Mouse (Mus musculus) kidney, adult 2 months (tissue): ENCODE measurements around the gene 2210011C24Rik. TPM values are rescaled to one million over a fixed set of nuclear protein-coding genes. Genes with fewer than 3 reads are reported as not detected.

Experiments
- DNase-seq: peaks from one replicate; pipeline ENCODE4 v3.0.0; 2021
- H3K27ac ChIP-seq: fragments of 200-500 bp; 2 replicates; pipeline ENCODE4 v1.5.1; 2012; ENCODE audit warnings: low read depth, low read length, control low read depth, inconsistent platforms; ENCODE audit not compliant: insufficient read depth
- H3K27me3 ChIP-seq: fragments of 200-500 bp; replicated peaks from 2 replicates; pipeline ENCODE4 v1.6.1; 2012; ENCODE audit warnings: mild to moderate bottlenecking, moderate library complexity, low read length, inconsistent platforms; ENCODE audit not compliant: control insufficient read depth, insufficient read depth
- H3K36me3 ChIP-seq: fragments of 200-500 bp; 2 replicates; pipeline ENCODE4 v1.6.1; 2012; ENCODE audit warnings: mild to moderate bottlenecking, moderate library complexity, low read length, inconsistent platforms; ENCODE audit not compliant: control insufficient read depth, insufficient read depth
- H3K4me1 ChIP-seq: fragments of 200-500 bp; 2 replicates; pipeline ENCODE4 v1.6.1; 2011; ENCODE audit warnings: low read length; ENCODE audit not compliant: control insufficient read depth, insufficient read depth
- H3K4me3 ChIP-seq: fragments of 200-500 bp; 2 replicates; pipeline ENCODE4 v1.5.1; 2011; ENCODE audit warnings: mild to moderate bottlenecking, low read depth, low read length, control low read depth; ENCODE audit not compliant: insufficient read depth
- CTCF ChIP-seq: fragments of 200-500 bp; conservative IDR thresholded peaks from 2 replicates; pipeline ENCODE4 v1.5.1; 2011; ENCODE audit warnings: low read depth, mild to moderate bottlenecking, control low read depth, low read length, moderate library complexity, mixed read lengths; ENCODE audit not compliant: insufficient read depth, insufficient read length
- POLR2A ChIP-seq: fragments of 200-500 bp; IDR thresholded peaks from one replicate; pipeline ENCODE4 v1.6.1; 2011; ENCODE audit warnings: low read depth, low read length, control low read depth
- WGBS: fragments of 180-500 bp; shearing (Covaris S2); methylation state at CpG from one replicate; pipeline ENCODE4 v1.1.7; 2018; 5-methylcytosine and 5-hydroxymethylcytosine counted together
- polyA plus RNA-seq: library from polyadenylated mRNA; depleted of rRNA; stranded (reverse); fragments of >200 nt; gene quantifications from 2 replicates; pipeline ENCODE4 v1.2.3, GENCODE M21; 2012

Gene 2210011C24Rik
- polyA plus RNA-seq, 1 experiment = 9.1 TPM

GRCm38 (mm10) chr8:84029272-84029671, 17.3 kb upstream of the 2210011C24Rik start:
- WGBS = 87% methylated on average over 5 of the region's 5 CpGs
- H3K4me3 ChIP-seq = no peak overlapping the region
- peaks cover 1% of the 10 kb centered on the region; the same call in 1 of the 2 replicates for H3K4me1 ChIP-seq
- TF ChIP-seq POLR2A (no peak), CTCF (no peak)
- H3K36me3 ChIP-seq = no peaks in the 10 kb centered on the region
- no peak overlapping the region for H3K27ac ChIP-seq
- H3K27me3 ChIP-seq = no peaks in the 10 kb centered on the region
- DNase-seq = no peak

GRCm38 (mm10) chr8:84027449-84027848, 15.5 kb upstream of the 2210011C24Rik start:
- WGBS = 36% methylated on average over 10 of the region's 10 CpGs
- no peak for DNase-seq
- no peak overlapping the region for H3K27ac ChIP-seq
- no peaks in the 10 kb centered on the region for H3K36me3 ChIP-seq
- no peaks in the 10 kb centered on the region for H3K27me3 ChIP-seq
- H3K4me3 ChIP-seq = no peak overlapping the region
- peaks cover 15% of the 10 kb centered on the region for H3K4me1 ChIP-seq
- TF ChIP-seq CTCF = no peak
- TF ChIP-seq POLR2A = no peak

- DNase-seq = no peak
- no peak for TF ChIP-seq POLR2A
- TF ChIP-seq CTCF = no peak
- 26% methylated on average over 41 of the region's 41 CpGs for WGBS
- Histone ChIP-seq H3K36me3 (no peaks in the 10 kb centered on the region), H3K27ac (no peak overlapping the region), H3K27me3 (no peaks in the 10 kb centered on the region), H3K4me3 (no peak overlapping the region), H3K4me1 (peaks cover 25% of the 10 kb centered on the region)
Measured at GRCm38 (mm10) chr8:84025863-84026262, 13.9 kb upstream of the 2210011C24Rik start.

GRCm38 (mm10) chr8:84024171-84024570, 12.2 kb upstream of the 2210011C24Rik start:
- DNase-seq = peak; percentile 77
- WGBS = 25% methylated on average over 10 of the region's 10 CpGs
- no peaks in the 10 kb centered on the region for H3K36me3 ChIP-seq
- H3K4me3 ChIP-seq = no peak overlapping the region
- H3K4me1 ChIP-seq = peaks cover 31% of the 10 kb centered on the region
- H3K27ac ChIP-seq = peak overlapping the region; percentile 33; the same call in 1 of the 2 replicates
- TF ChIP-seq POLR2A = no peak
- TF ChIP-seq CTCF = peak; percentile 81
- H3K27me3 ChIP-seq = no peaks in the 10 kb centered on the region

GRCm38 (mm10) chr8:84023631-84024030, 11.7 kb upstream of the 2210011C24Rik start:
- DNase-seq = peak; percentile 94
- H3K27ac ChIP-seq = peak overlapping the region; percentile 33
- TF ChIP-seq CTCF (no peak), POLR2A (no peak)
- peaks cover 31% of the 10 kb centered on the region for H3K4me1 ChIP-seq
- no peak overlapping the region for H3K4me3 ChIP-seq
- H3K27me3 ChIP-seq = no peaks in the 10 kb centered on the region
- 41% methylated on average over 1 of the region's 1 CpGs for WGBS
- no peaks in the 10 kb centered on the region for H3K36me3 ChIP-seq

GRCm38 (mm10) chr8:84023085-84023484, 11.1 kb upstream of the 2210011C24Rik start:
- Histone ChIP-seq H3K36me3 (no peaks in the 10 kb centered on the region), H3K27ac (peak overlapping the region; percentile 58; the same call in 1 of the 2 replicates), H3K4me1 (peaks cover 31% of the 10 kb centered on the region), H3K4me3 (no peak overlapping the region), H3K27me3 (no peaks in the 10 kb centered on the region)
- TF ChIP-seq CTCF = no peak
- peak; percentile 94 for DNase-seq
- 2% methylated on average over 5 of the region's 5 CpGs for WGBS

GRCm38 (mm10) chr8:84021569-84021968, 9.6 kb upstream of the 2210011C24Rik start:
- Histone ChIP-seq H3K4me1 (peaks cover 31% of the 10 kb centered on the region), H3K4me3 (peak overlapping the region; percentile 11; the same call in 1 of the 2 replicates), H3K36me3 (no peaks in the 10 kb centered on the region), H3K27ac (peak overlapping the region; percentile 4; the same call in 1 of the 2 replicates), H3K27me3 (no peaks in the 10 kb centered on the region)
- 32% methylated on average over 12 of the region's 12 CpGs for WGBS
- TF ChIP-seq CTCF (no peak), POLR2A (no peak)
- DNase-seq = peak; percentile 54
